25 mouse cellular contexts compared by ENCODE assay signal in genomic region chr16:37929626-37930025, GRCm38 (mm10). TPM values are rescaled to one million over a fixed set of nuclear protein-coding genes. Genes with fewer than 3 reads are reported as not detected.
DNase-seq lines count a peak whose midpoint lies in the region; ATAC-seq and TF ChIP-seq lines count a peak whose summit lies in the region.
"Had no signal": no experiment of that assay in that cellular context is flagged by ENCODE, and none has a peak within 500 bp of the region (broad histone marks: within the 10 kb centered on the region; RNA-seq: fewer than 3 reads in every experiment).

No protein-coding gene starts in this region.

- WGBS in forebrain, embryonic 15.5 days: 90% methylated on average over 2 of the region's 2 CpGs
- WGBS in forebrain, embryonic 10.5 days: 94% methylated on average over 2 of the region's 2 CpGs
- WGBS in lung, postnatal 0 days: 80% methylated on average over 2 of the region's 2 CpGs

- no peak for DNase-seq in forebrain, embryonic 10.5 days (ENCODE audit: extremely low spot score, low spot score)
- DNase-seq in lung, postnatal 0 days (ENCODE audit: low spot score): no peak
- no peak for DNase-seq in lung, postnatal 14 days
- DNase-seq in ZHBTc4 (ENCODE audit: low read depth, low spot score): peak; percentile 73
- no peak for DNase-seq in spleen, adult 12 weeks (ENCODE audit: low spot score)
- DNase-seq in retina, postnatal 1 day: no peak
- DNase-seq: adrenal gland, adult 2 months; cerebellum, adult 18-20 months; cerebellum, postnatal 36 days; embryo, embryonic 11 days; gastrocnemius, postnatal 25 days; heart, adult 2 months; heart, postnatal 14 days; kidney, adult 2 months; kidney, postnatal 14 days; layer of hippocampus, postnatal 36 days; lung, postnatal 10 days; right cerebral cortex, postnatal 14 days; thymus, postnatal 14 days had no signal

- no peaks in the 10 kb centered on the region for H3K36me3 ChIP-seq in forebrain, embryonic 15.5 days
- H3K36me3 ChIP-seq in forebrain, embryonic 10.5 days (replicated peaks): no peaks in the 10 kb centered on the region; the same call in 1 of the 2 replicates
- H3K36me3 ChIP-seq in lung, postnatal 0 days (ENCODE audit: insufficient read depth, low read length): no peaks in the 10 kb centered on the region
- H3K36me3 ChIP-seq: embryonic facial prominence, embryonic 15.5 days; heart, embryonic 13.5 days; midbrain, embryonic 12.5 days had no signal

- no peak overlapping the region for H3K4me3 ChIP-seq in forebrain, embryonic 15.5 days
- H3K4me3 ChIP-seq in forebrain, embryonic 10.5 days: no peak overlapping the region
- H3K4me3 ChIP-seq in lung, postnatal 0 days (ENCODE audit: low read depth, low read length): no peak overlapping the region
- H3K4me3 ChIP-seq: embryonic facial prominence, embryonic 15.5 days; heart, adult 2 months; heart, embryonic 13.5 days; midbrain, embryonic 12.5 days had no signal

- no peaks in the 10 kb centered on the region; the same call in 1 of the 2 replicates for H3K9me3 ChIP-seq in forebrain, embryonic 15.5 days
- peaks cover 6% of the 10 kb centered on the region; the same call in 1 of the 2 replicates for H3K9me3 ChIP-seq in forebrain, embryonic 10.5 days
- H3K9me3 ChIP-seq in lung, postnatal 0 days (ENCODE audit: low read length): no peaks in the 10 kb centered on the region
- H3K9me3 ChIP-seq: embryonic facial prominence, embryonic 15.5 days; midbrain, embryonic 12.5 days had no signal

- H3K27me3 ChIP-seq in forebrain, embryonic 15.5 days: no peaks in the 10 kb centered on the region
- H3K27me3 ChIP-seq in forebrain, embryonic 10.5 days (ENCODE audit: poor library complexity, severe bottlenecking): no peaks in the 10 kb centered on the region
- H3K27me3 ChIP-seq in lung, postnatal 0 days (replicated peaks; ENCODE audit: insufficient read depth, low read length): no peaks in the 10 kb centered on the region
- H3K27me3 ChIP-seq: embryonic facial prominence, embryonic 15.5 days; heart, embryonic 13.5 days; midbrain, embryonic 12.5 days had no signal

- no peak overlapping the region for H3K9ac ChIP-seq in forebrain, embryonic 15.5 days (replicated peaks)
- no peak overlapping the region for H3K9ac ChIP-seq in lung, postnatal 0 days (replicated peaks; ENCODE audit: low read depth)
- H3K9ac ChIP-seq: embryonic facial prominence, embryonic 15.5 days; heart, embryonic 13.5 days; midbrain, embryonic 12.5 days had no signal

- no peak for ATAC-seq in forebrain, embryonic 15.5 days (replicated peaks)
- ATAC-seq in lung, postnatal 0 days: no peak

- TF ChIP-seq CTCF in lung, postnatal 0 days (IDR thresholded peaks at IDR 0.05): peak; percentile 33

- no peak for TF ChIP-seq EP300 in lung, postnatal 0 days (IDR thresholded peaks at IDR 0.05)

- H3K4me2 ChIP-seq in forebrain, embryonic 15.5 days (replicated peaks): no peak overlapping the region
- H3K4me2 ChIP-seq in lung, postnatal 0 days (replicated peaks; ENCODE audit: low read depth, low read length): no peak overlapping the region
- H3K4me2 ChIP-seq: embryonic facial prominence, embryonic 15.5 days; heart, embryonic 13.5 days; midbrain, embryonic 12.5 days had no signal

- peaks cover 34% of the 10 kb centered on the region for H3K4me1 ChIP-seq in forebrain, embryonic 15.5 days
- H3K4me1 ChIP-seq in forebrain, embryonic 10.5 days: peaks cover 40% of the 10 kb centered on the region
- H3K4me1 ChIP-seq in lung, postnatal 0 days (ENCODE audit: insufficient read depth, low read depth, low read length): no peaks in the 10 kb centered on the region
- H3K4me1 ChIP-seq: embryonic facial prominence, embryonic 15.5 days had no signal

- H3K27ac ChIP-seq in forebrain, embryonic 15.5 days (replicated peaks): peak overlapping the region; percentile 66; the same call in 1 of the 2 replicates
- no peak overlapping the region for H3K27ac ChIP-seq in forebrain, embryonic 10.5 days
- no peak overlapping the region for H3K27ac ChIP-seq in lung, postnatal 0 days (ENCODE audit: low read length)
- H3K27ac ChIP-seq: embryonic facial prominence, embryonic 15.5 days; heart, adult 2 months; heart, embryonic 13.5 days; midbrain, embryonic 12.5 days had no signal

RNA-seq across cellular contexts. Expression of gene Gpr156, which starts 13.3 kb away (rescaled TPM):
- polyA plus RNA-seq in forebrain, embryonic 15.5 days (2015; fragmentation: Nextera tagmentation; extraction: Ambion mirVana): 5.3 and 5.6 TPM in 2 replicates
- polyA plus RNA-seq in forebrain, embryonic 10.5 days (2016; fragmentation: Nextera tagmentation; extraction: Ambion mirVana): 1.3 and 1.6 TPM in 2 replicates
- 0.26 and 0.32 TPM in 2 replicates for polyA plus RNA-seq in lung, postnatal 0 days (2015; fragmentation: Nextera tagmentation; extraction: Ambion mirVana)
- polyA plus RNA-seq: kidney, adult 2 months; liver, adult 2 months; liver, embryonic 16.5 days had no signal
